Mouse (Mus musculus) ovary, postnatal 36 days (tissue): Measurements from ENCODE around the gene Gm15128.
"Not testable (repeated sequence)": the region's sequence is repeated elsewhere in the genome, so short reads cannot be mapped to it uniquely, and the experiment has no call there.

Experiments
- DNase-seq: peaks from one replicate; pipeline ENCODE4 v3.0.0; 2022; ENCODE audit warnings: low spot score, mixed read lengths

The Gm15128 gene

DNA sequence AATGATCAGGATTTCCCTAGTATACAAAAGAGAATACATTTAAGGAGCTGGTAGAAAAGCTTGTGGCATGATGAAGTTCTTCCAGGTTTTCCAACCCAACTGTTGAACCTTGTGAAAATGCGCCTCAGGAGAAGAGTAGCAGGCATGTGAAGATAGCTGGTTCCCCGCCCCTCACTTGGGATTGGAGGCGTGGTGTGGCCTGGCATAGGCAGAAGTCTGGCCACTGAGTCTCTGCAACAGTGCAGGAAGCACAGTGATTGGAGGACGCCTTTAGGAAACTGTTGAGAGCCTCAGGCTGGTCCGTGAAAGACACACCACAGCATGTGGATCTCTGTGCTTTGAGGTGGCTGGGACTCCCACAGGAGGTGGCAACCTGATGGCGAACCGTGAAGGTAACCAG is at the start of gene Gm15128:
Gene Gm15128 (plus strand): TSS at position 301 of the 400 bp plus-strand sequence.
- DNase-seq = not testable (repeated sequence)
